Comparison of ENCODE assay signal across 9 mouse cellular contexts in genomic region chr19:45056364-45056763, GRCm38 (mm10). TPM values are rescaled to one million over a fixed set of nuclear protein-coding genes. Genes with fewer than 3 reads are reported as not detected.
A peak's percentile ranks its signal among the peaks of the same experiment; 100 is the strongest.
DNase-seq lines count a peak whose midpoint lies in the region; ATAC-seq lines count a peak whose summit lies in the region.
"Had no signal": no experiment of that assay in that cellular context is flagged by ENCODE, and none has a peak within 500 bp of the region (broad histone marks: within the 10 kb centered on the region; RNA-seq: fewer than 3 reads in every experiment).

No protein-coding gene starts in this region.

- H3K9ac ChIP-seq in hindbrain, embryonic 12.5 days = no peak overlapping the region
- H3K9ac ChIP-seq: stomach, embryonic 15.5 days had no signal

- no peaks in the 10 kb centered on the region for H3K9me3 ChIP-seq in hindbrain, embryonic 12.5 days (replicated peaks)
- H3K9me3 ChIP-seq: stomach, embryonic 15.5 days had no signal

- peak; percentile 46 to 56 for DNase-seq in cerebellum, postnatal 10 days
- no peak for DNase-seq in cerebellum, adult 9-11 months
- DNase-seq in thymus, postnatal 14 days = peak; percentile 49
- DNase-seq in thymus, adult 18-20 months = no peak
- peak; percentile 69 for DNase-seq in lung, postnatal 25 days (ENCODE audit: low spot score)
- no peak for DNase-seq in B cell, adult 2 months

- 0 out of 2 replicates have a peak, but pooled peaks cover 3% of the 10 kb centered on the region for H3K27me3 ChIP-seq in hindbrain, embryonic 12.5 days
- H3K27me3 ChIP-seq: stomach, embryonic 15.5 days had no signal

- H3K4me2 ChIP-seq in hindbrain, embryonic 12.5 days (replicated peaks) = no peak overlapping the region

- peaks cover 22% of the 10 kb centered on the region for H3K4me1 ChIP-seq in hindbrain, embryonic 12.5 days

- no peak for ATAC-seq in hindbrain, embryonic 12.5 days (ENCODE audit: low FRiP score)
- no peak for ATAC-seq in erythroblast, adult 5-6 weeks (replicated peaks; ENCODE audit: low FRiP score, poor library complexity, severe bottlenecking)

- peaks cover 27% of the 10 kb centered on the region for H3K36me3 ChIP-seq in hindbrain, embryonic 12.5 days
- H3K36me3 ChIP-seq: stomach, embryonic 15.5 days had no signal

- peak overlapping the region; percentile 60; the same call in 1 of the 2 replicates for H3K27ac ChIP-seq in hindbrain, embryonic 12.5 days
- H3K27ac ChIP-seq: stomach, embryonic 15.5 days had no signal

- 49% methylated on average over 4 of the region's 4 CpGs for WGBS in hindbrain, embryonic 12.5 days

- H3K4me3 ChIP-seq in hindbrain, embryonic 12.5 days = no peak overlapping the region
- H3K4me3 ChIP-seq: stomach, embryonic 15.5 days had no signal

RNA-seq across cellular contexts. Expression of gene Sfxn3, which starts 9.1 kb away (rescaled TPM):
- polyA plus RNA-seq in hindbrain, embryonic 12.5 days (2016; fragmentation: Nextera tagmentation; extraction: Ambion mirVana) = 38.2 and 41.6 TPM in 2 replicates
- 9.4 and 16.7 TPM in 2 replicates for total RNA-seq in erythroblast, adult 5-6 weeks (2015; ENCODE audit: low replicate concordance)
- total RNA-seq in erythroblast, adult 5-6 weeks (2017; ENCODE audit: low replicate concordance) = 3.4 and 3.8 TPM in 2 replicates

RNA-seq across cellular contexts. Expression of gene Pdzd7, which starts 10.8 kb away (rescaled TPM):
- polyA plus RNA-seq in hindbrain, embryonic 12.5 days (2016; fragmentation: Nextera tagmentation; extraction: Ambion mirVana) = 0.72 and 0.81 TPM in 2 replicates
- not detected in 2 replicates for total RNA-seq in erythroblast, adult 5-6 weeks (2015; ENCODE audit: low replicate concordance)
- total RNA-seq in erythroblast, adult 5-6 weeks (2017; ENCODE audit: low replicate concordance) = 0.28 TPM in 1 of 2 replicates, not detected in the other

RNA-seq across cellular contexts. Expression of gene Kazald1, which starts 18.7 kb away (rescaled TPM):
- 9.4 and 14.1 TPM in 2 replicates for polyA plus RNA-seq in hindbrain, embryonic 12.5 days (2016; fragmentation: Nextera tagmentation; extraction: Ambion mirVana)
- total RNA-seq in erythroblast, adult 5-6 weeks (2015; ENCODE audit: low replicate concordance) = not detected in 2 replicates
- not detected in 2 replicates for total RNA-seq in erythroblast, adult 5-6 weeks (2017; ENCODE audit: low replicate concordance)

RNA-seq across cellular contexts. Expression of gene Lzts2, which starts 42.1 kb away (rescaled TPM):
- 71.0 and 72.1 TPM in 2 replicates for polyA plus RNA-seq in hindbrain, embryonic 12.5 days (2016; fragmentation: Nextera tagmentation; extraction: Ambion mirVana)
- total RNA-seq in erythroblast, adult 5-6 weeks (2015; ENCODE audit: low replicate concordance) = not detected in 2 replicates
- 0.42 and 0.60 TPM in 2 replicates for total RNA-seq in erythroblast, adult 5-6 weeks (2017; ENCODE audit: low replicate concordance)

RNA-seq across cellular contexts. Expression of gene Mrpl43, which starts 50.1 kb away (rescaled TPM):
- 79.4 and 81.6 TPM in 2 replicates for polyA plus RNA-seq in hindbrain, embryonic 12.5 days (2016; fragmentation: Nextera tagmentation; extraction: Ambion mirVana)
- 9.2 and 14.0 TPM in 2 replicates for total RNA-seq in erythroblast, adult 5-6 weeks (2015; ENCODE audit: low replicate concordance)
- 8.0 and 11.6 TPM in 2 replicates for total RNA-seq in erythroblast, adult 5-6 weeks (2017; ENCODE audit: low replicate concordance)

Comparison
In these comparisons a context has a peak if more than half of its experiments do, and no peak if none do; other contexts are left out.
1. DNase-seq: peak in cerebellum, postnatal 10 days (2 of 2), thymus, postnatal 14 days (single experiment) and lung, postnatal 25 days (single experiment); none in cerebellum, adult 9-11 months (single experiment), thymus, adult 18-20 months (0 of 2) and B cell, adult 2 months (0 of 2).